Mouse (Mus musculus): ENCODE data around the gene Cgnl1.

GRCm38 (mm10) chr9:71657199-71657598 lies 114.2 kb downstream of the Cgnl1 start:
- no peak for TF ChIP-seq CTCF (IDR thresholded peaks at IDR 0.05; ENCODE audit: control insufficient read depth, insufficient read depth, insufficient replicate concordance, low read depth, low read length)
- TF ChIP-seq POLR2A (IDR thresholded peaks at IDR 0.05; ENCODE audit: control insufficient read depth, low read depth, low read length): no peak

Measured in testis, adult 2 months (tissue).